Mouse (Mus musculus) frontal cortex, postnatal 14 days (tissue): ENCODE measurements around the gene B130006D01Rik.

Experiments used
- DNase-seq, 2 experiments: peaks; one replicate each; pipeline ENCODE4 v3.0.0; 2022; ENCODE audit warnings: low spot score in 2 of 2

Gene B130006D01Rik

GRCm38 (mm10) chr11:95770720-95771364, 47.5 kb downstream of the B130006D01Rik start:
- DNase-seq = no peak

DNA sequence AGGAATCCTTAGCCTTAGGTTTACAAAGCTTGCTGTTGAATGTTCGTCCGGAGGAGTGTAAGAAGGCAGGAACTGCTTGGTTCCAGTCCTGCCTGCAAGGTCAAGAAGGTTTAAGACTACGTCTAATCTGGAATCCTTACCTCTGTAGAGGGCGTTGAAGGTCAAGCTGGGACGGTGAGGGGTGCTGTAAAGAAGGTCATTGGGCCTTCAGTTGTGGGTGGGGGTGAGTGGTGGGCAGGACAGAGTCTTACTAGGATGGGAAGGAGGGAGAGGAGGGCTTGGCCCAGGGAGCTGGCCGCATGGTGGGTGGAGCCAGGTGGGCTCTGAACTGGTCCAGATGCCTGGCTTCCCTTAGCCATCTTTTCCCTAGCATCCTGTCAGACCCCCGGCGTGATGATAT, 48.3 kb downstream of the B130006D01Rik start:
- no peak for DNase-seq

- DNase-seq = no peak
These were observed 49.9 kb downstream of the B130006D01Rik start for GRCm38 (mm10) chr11:95773264-95773663.
